Mouse (Mus musculus) effector memory CD4-positive, alpha-beta T cell, adult 5 months (primary cell): ENCODE data around the gene C4b. TPM values are rescaled to one million over a fixed set of nuclear protein-coding genes. Genes with fewer than 3 reads are reported as not detected.

Experiments used
- polyA plus RNA-seq: library from polyadenylated mRNA; unstranded; fragments of 100-300 nt; shearing (Covaris generic); gene quantifications from one replicate; pipeline ENCODE4 v1.2.1, GENCODE M21; 2017

The C4b gene
- not detected for polyA plus RNA-seq

GRCm38 (mm10) chr17:34743719-34744118 is at the start of gene C4b:
Gene C4b, minus strand, starts transcription at chr17:34743882.

Other genes with a start within 250 kb of the C4b start
- gene Btnl6, start 226.5 kb downstream of the C4b start, polyA plus RNA-seq: not detected
- 0.51 TPM for gene Notch4, start 179.6 kb downstream of the C4b start, polyA plus RNA-seq
- 234 TPM for gene Gpsm3, start 154.1 kb downstream of the C4b start, polyA plus RNA-seq
- 6.4 TPM for gene Pbx2, start 152.6 kb downstream of the C4b start, polyA plus RNA-seq
- gene Ager, start 146.0 kb downstream of the C4b start, polyA plus RNA-seq: 0.60 TPM
- gene Rnf5, start 140.2 kb downstream of the C4b start, polyA plus RNA-seq: 58.0 TPM
- gene Agpat1, start 139.6 kb downstream of the C4b start, polyA plus RNA-seq: 21.4 TPM
- 0.92 TPM for gene Egfl8, start 127.9 kb downstream of the C4b start, polyA plus RNA-seq
- gene Ppt2, start 115.4 kb downstream of the C4b start, polyA plus RNA-seq: 25.0 TPM
- gene Prrt1, start 114.3 kb downstream of the C4b start, polyA plus RNA-seq: 20.2 TPM
- gene Fkbpl, start 99.1 kb downstream of the C4b start, polyA plus RNA-seq: 3.2 TPM
- 56.1 TPM for gene Atf6b, start 96.7 kb downstream of the C4b start, polyA plus RNA-seq
- not detected for gene Tnxb, start 73.3 kb downstream of the C4b start, polyA plus RNA-seq
- gene Cyp21a1, start 60.7 kb upstream of the C4b start, polyA plus RNA-seq: not detected
- gene Stk19, start 93.1 kb upstream of the C4b start, polyA plus RNA-seq: 25.8 TPM
- gene Dxo, start 93.1 kb upstream of the C4b start, polyA plus RNA-seq: 123 TPM
- 128 TPM for gene Skiv2l, start 106.3 kb upstream of the C4b start, polyA plus RNA-seq
- gene Nelfe, start 106.5 kb upstream of the C4b start, polyA plus RNA-seq: 49.5 TPM
- not detected for gene Cfb, start 118.6 kb upstream of the C4b start, polyA plus RNA-seq
- gene Zbtb12, start 135.6 kb upstream of the C4b start, polyA plus RNA-seq: 0.21 TPM
- not detected for gene Gm20547, start 138.2 kb upstream of the C4b start, polyA plus RNA-seq
- gene C2, start 154.4 kb upstream of the C4b start, polyA plus RNA-seq: 1.2 TPM
- 57.8 TPM for gene Ehmt2, start 154.6 kb upstream of the C4b start, polyA plus RNA-seq
- not detected for gene Slc44a4, start 170.6 kb upstream of the C4b start, polyA plus RNA-seq
- 74.6 TPM for gene Neu1, start 187.4 kb upstream of the C4b start, polyA plus RNA-seq
- 2,452 TPM for gene Hspa1b, start 215.4 kb upstream of the C4b start, polyA plus RNA-seq
- 125 TPM for gene Gm20481, start 226.0 kb upstream of the C4b start, polyA plus RNA-seq
- 1,550 TPM for gene Hspa1a, start 228.3 kb upstream of the C4b start, polyA plus RNA-seq
- not detected for gene Hspa1l, start 228.8 kb upstream of the C4b start, polyA plus RNA-seq
- gene Lsm2, start 238.0 kb upstream of the C4b start, polyA plus RNA-seq: 47.6 TPM